Mouse (Mus musculus) heart, adult 2 months (tissue): ENCODE measurements at regions not wholly inside any gene's neighbourhood (a gene's known extent, or its start where the extent isn't known, plus 50 kb on each side); places are given as distances from the start of the nearest gene placed in this dataset.

ENCODE experiments used
- CTCF ChIP-seq: fragments of 200-600 bp; IDR thresholded peaks from 2 replicates; pipeline ENCODE4 v1.8.1; 2022; ENCODE audit warnings: antibody characterized with exemption, mild to moderate bottlenecking, moderate library complexity
- POLR2A ChIP-seq: fragments of 200-500 bp; IDR thresholded peaks from 2 replicates; pipeline ENCODE4 v1.6.1; 2011; ENCODE audit warnings: mild to moderate bottlenecking, low read depth, low read length, control low read depth; ENCODE audit not compliant: insufficient read depth

- no peak for TF ChIP-seq POLR2A
- TF ChIP-seq CTCF: no peak
Observed at GRCm38 (mm10) chr15:64576891-64577535, 240.5 kb upstream of the Gm21798 start.
